Mouse (Mus musculus) frontal cortex, adult 2 months (tissue): ENCODE data around the gene Trabd2b. TPM values are rescaled to one million over a fixed set of nuclear protein-coding genes. Genes with fewer than 3 reads are reported as not detected.

Experiments used
- DNase-seq, 2 experiments: peaks; one replicate each; pipeline ENCODE4 v3.0.0; 2022; ENCODE audit warnings: low spot score in 1 of 2; ENCODE audit errors: extremely low spot score in 1 of 2
- polyA plus RNA-seq: library from polyadenylated mRNA; depleted of rRNA; stranded (reverse); fragments of >200 nt; gene quantifications from 2 replicates; pipeline ENCODE4 v1.2.3, GENCODE M21; 2012; rRNA removed

The Trabd2b gene
- 0.99 and 1.8 TPM in 2 replicates for polyA plus RNA-seq

DNA sequence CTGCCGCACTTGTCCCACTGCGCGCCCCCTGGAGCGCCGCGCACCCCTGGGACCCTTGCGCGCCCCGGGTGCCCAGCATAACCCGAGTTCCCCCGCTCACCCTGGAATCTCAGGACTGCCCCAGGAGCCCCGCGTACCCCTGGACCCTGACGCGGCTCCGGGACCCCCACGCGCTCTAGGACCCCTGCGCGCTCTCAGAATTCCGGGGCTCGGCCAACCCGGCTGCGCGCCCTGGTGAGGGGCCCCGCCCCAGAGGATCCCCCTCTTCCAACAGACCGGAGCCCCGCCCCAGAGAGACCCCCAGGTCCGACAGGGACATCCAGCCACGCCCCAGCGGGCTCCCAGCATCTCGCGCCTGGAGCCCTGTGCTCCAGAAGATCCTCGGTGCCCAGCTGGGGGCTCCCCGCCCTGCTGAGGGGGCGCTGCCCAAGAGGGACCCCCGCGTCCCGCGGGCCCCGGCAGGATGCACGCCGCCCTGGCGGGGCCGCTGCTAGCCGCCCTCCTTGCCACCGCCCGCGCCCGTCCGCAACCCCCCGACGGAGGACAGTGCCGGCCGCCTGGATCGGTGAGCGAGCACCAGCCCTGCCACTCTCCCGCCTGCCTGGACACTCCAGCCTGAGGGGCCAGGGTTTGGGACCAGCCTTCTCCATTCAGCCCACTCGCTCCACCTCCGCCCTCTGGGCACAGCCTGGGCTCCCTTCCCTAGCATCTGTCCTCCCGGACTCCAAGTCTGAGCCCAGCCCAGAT is at the start of gene Trabd2b:
Gene Trabd2b, plus strand, starts transcription at position 370 of the 747 bp plus-strand sequence.
- DNase-seq: no peak

DNA sequence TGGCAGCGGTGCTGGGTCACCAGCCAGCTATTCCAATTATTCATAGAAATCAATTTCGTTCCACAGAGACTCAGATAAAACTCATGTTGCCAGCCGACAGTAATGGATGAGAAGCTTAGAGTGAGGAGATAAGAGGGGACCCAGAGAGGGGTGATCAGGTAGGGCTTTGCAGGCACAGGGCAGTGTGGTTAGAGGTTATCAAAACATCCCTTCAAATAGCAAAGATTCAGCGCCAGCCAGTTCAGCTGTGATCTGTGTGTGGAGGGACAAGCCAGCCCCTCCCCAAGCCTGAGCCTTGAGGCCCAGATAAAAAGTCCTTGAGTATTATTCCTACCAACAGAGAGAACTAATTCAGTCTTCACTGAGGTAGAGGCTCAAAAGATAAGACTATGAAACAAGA is 49.1 kb upstream of the Trabd2b start:
- no peak for DNase-seq

DNA sequence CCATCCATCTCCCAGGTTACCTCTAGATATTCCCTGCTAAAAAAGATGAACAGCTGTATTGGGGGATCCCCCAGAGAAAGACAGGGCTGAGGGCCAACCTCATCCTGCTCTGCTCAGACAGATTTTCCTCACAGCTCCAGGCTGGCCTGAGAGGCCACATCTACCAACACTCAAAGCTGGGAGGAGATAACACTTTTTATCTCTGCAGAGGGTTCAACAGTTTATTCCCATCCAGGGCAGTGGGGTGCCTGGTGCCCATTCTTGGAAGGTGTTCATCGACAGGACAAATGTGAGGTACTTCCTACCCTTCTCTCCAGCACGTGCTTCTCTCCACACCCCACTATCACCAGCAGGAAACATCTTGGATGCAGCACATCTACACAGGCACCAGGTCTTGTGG is 47.6 kb upstream of the Trabd2b start:
- DNase-seq: no peak

DNA sequence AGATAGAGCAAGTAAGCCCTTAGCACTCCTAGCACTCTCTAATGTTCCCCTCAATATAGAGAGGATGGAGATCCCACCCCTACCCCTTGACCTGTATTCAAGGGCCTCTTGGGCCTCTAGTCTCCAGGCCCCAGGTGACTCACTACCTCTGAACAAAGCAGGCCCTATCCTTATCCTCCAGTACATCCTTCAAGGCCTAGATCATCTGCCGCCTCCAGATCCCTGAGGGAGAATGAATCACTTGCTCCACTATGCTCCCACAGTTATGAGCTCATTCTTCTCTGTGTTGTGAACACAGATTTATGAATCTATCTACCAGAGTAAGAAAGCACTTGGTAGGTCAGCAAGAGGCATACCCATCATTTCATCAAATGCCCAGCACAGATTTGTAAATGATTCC is 46.7 kb upstream of the Trabd2b start:
- DNase-seq: peak; percentile 44 to 60

DNA sequence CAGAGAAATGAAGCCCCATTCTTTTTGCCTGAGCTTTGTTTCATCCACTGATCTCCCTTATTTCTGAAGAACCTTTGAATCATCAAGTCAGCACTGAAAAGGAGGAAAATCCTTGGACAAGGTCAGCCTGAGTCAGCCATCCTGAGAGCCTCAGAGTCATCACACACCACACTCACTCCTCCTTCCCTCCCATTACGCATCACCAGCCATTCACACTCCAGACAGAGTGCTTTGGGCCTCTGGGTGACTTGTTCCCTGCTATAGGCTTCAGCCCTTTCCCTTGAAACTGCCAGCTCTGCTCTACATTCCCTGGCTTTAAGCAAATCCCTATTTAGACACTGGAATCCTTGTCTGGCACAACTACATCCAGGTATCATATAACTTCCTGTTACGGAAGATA is 45.2 kb upstream of the Trabd2b start:
- DNase-seq: no peak

DNA sequence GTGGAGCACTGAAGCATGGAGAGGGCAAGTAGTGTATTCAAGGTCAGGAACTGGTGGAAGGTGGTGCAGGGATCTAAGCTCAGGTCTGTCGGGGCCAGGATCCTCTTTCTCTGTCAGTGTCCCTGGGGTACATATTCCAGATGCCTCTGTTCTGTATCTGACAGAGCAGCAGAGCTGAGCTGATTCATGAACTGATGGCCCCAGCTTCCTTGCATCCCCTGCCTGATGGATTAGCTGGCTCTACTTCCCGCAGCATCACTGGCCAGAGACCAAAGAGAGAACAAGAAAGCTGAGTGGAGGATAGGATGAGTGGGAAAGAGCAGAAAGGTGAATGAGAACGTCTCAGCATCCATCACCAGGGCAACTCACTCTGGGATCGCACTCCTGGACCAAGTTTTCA is 41.5 kb upstream of the Trabd2b start:
- DNase-seq: no peak

DNA sequence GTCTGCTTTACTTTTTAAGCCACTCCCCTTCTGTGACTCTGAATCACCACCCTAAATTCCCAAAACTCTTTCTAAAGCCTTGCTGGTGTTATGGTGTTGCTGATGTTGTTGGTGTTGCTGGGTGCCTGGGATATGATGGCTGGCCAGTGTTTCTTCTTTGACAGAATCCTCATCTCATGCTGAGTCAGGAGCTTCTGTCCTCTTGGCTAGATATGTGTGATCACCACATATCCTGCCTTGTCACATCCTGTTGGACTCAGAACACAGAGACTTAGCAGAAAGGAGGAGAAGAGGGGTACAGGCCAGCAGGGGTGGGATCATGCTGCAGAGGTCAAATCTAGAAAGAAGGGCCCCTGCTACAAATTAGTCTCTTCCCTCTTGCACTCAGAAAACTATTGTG is 40.9 kb upstream of the Trabd2b start:
- DNase-seq: no peak

DNA sequence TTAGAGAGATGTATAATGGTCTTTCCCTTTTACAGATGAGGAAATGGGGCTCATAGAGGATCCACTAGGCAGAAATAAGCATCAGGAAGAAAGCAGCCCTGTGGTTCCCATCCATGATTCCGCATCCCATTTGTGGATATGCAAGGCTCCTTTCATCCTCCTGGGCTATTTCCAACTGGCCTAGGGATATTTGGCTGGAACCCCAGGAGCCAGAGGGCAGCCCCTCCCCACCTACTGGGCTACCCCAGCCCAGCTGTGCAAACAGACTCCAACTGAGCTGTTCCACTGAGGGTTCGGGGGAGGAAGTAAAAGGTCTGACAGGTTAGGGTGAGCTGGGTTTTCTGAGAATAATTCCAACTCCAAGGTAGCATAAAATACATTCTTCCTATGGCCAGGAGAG is 39.5 kb upstream of the Trabd2b start:
- no peak for DNase-seq

DNA sequence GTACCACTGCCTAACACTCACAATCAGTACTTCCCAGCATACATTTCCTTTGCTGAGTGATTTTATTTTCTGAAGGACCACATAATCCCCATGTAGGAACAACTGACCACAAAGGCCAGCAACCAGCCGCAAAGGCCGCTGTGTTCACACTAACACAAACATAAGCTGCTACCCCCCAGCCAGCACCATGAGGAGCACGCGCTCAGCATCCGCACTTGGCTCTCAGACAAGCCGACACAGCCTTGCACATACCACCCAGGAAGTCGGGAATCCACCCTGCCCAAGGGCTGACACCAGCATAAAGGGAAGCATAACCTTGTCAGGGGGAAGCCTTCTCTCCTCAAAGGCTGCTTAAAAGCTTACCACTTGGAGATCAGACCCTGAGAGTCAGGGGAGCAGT is 38.7 kb upstream of the Trabd2b start:
- DNase-seq: no peak

DNA sequence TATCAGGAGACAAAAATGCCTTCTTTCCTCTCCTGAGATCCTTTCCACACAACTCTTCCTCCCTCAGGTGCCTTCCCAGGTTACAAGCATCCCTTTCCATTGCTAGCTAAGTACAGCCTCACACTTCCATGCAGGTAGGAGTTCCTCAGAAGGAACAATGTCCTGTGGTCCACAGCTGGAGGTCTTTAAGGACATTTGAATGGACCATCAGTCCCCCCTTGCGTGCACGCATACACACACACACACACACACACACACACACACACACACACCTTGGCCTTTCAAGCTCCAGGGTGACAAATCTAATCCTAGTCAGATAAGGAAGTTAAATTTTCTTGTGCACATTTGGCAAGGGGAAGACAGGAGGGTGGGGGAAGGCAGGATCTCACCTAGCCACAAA is 36.9 kb upstream of the Trabd2b start:
- no peak for DNase-seq

DNA sequence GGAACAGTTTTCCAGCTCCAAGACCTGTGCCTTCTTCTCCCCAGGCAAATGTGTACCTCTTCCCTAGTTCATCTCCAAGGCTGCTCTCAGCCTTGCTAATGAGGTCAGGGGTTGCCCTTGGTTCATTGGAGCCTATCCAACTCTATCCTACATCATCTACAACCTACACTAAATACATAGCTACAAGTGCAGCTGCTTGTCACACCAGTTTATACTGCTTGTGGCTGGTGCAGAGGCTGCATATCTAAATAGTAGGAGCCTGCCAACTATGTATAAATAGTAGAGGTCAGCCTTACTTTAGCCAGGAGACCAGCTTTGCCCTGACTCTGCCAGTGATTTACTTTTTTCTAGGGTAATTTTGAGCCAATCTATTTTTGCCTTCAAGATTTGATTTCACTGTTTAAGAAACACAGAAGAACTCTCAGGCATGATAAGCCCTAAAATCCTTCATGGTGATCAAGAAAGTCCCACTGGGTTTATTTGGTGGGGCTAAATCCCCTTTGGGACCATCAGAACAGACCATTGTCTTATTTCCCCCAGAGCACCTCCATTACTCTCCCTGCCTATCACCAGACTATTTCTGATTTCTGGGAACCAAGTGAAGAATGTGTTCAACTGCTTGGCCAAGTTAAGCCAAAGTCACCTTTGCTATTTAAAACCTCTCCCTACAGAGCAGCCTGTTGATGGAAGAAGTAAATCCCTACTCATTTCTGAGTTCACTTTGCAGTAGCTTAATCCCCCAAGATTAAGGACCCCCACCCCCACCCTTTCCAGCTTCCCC is 35.4 kb upstream of the Trabd2b start:
- no peak for DNase-seq

DNA sequence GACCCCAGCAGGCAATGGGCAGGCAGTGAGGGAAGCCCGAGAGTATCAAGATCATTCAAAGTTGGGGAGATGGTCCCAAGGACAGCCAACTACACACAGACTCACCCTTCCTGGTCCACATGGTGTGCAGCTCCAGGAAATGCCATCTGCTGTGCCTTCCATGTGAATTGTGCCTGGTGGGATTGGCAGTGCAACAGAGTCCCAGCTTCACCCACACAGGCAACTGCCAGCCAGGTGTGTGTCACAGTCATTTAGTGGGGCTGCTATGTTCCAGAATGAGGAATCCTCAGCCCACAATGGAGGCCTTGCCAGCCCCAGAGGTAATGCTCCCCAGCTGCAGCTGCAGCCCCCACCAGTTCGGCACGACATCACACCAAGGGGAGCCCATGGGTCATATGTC is 33.8 kb upstream of the Trabd2b start:
- peak; percentile 33 to 57 for DNase-seq

DNA sequence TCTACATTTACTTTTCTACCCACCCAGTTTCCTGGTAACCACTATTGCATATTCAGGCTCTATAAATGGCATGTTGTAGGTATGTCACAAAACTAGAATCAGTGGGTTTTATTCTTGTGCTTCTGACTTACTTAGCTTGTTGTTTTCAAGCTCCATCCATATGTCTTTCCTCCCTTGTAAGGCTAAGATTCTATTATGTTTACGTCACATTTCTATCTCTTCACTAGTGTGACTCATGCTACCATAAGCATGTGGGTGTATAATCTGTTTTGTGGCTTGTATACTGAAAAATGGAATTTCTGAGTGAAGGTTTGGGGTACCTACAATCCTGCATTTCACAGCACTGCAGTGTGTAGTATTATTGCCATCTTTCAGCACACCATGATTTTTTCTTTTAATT is 32.2 kb upstream of the Trabd2b start:
- peak; percentile 21 to 50 for DNase-seq

DNA sequence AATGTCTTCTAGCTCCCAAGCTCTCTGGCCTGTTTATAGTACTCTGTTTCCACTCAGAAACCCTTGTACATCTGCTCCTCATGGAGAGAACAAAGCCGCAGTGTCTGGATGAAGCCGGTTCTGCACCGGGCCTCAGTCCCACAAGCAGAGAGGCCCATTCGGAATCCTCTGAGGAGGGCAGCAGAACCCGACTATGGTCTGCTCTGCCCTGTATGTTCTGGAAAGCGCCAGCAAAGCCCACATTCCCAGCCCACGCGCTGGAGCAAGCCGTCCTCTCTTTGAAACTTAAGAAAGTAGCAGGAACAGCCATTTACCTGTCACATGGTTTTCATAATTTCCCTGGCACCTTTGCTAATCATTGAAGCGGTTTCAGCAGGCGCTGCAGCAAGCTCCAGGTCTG is 29.0 kb upstream of the Trabd2b start:
- no peak for DNase-seq

DNA sequence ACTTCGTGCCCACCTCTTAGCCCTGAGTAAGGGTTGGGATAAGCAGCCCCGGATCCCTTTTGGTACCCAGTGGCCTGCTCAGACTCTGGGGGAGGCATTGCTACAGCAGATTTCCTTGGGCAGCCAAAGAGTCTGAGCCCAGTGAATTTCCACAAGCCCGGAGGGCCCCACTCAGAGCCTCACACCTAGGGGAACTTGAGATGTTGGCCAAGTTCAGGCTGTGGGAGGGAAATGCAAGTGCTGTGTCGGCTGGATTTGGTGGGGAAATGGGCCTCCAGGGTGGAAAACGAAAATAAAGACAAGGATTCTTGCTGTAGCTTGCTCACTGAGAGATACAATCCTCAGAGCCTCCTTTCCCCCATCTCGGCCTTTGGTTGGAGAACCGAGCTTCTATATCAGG is 28.0 kb upstream of the Trabd2b start:
- DNase-seq: peak in 1 of 2 experiments; percentile 56

DNA sequence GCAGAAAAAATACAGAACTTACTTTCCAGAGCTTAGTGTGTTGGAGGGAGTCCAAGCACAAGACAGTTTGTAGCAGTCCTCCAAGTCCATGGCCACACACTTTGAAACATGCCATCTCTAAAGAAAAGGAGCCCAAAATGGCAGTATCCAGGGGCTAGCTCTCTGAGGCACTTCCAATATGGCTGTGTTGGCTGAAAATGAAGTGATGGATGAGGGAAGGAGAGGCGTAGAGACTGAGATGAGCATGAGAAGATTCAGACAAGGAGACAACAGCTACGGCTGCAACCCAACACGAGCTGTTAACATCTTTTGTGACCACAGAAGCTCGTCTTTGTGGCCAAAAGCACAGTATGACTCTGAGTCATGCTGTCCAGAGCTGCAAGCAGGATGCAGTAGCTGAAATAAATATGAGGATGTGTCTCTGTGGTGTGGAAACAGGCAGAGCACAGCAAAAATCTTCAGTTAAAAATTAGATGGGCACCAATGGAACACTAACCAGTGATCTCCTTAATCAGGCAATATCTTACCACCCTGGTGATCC is 27.0 kb upstream of the Trabd2b start:
- no peak for DNase-seq

DNA sequence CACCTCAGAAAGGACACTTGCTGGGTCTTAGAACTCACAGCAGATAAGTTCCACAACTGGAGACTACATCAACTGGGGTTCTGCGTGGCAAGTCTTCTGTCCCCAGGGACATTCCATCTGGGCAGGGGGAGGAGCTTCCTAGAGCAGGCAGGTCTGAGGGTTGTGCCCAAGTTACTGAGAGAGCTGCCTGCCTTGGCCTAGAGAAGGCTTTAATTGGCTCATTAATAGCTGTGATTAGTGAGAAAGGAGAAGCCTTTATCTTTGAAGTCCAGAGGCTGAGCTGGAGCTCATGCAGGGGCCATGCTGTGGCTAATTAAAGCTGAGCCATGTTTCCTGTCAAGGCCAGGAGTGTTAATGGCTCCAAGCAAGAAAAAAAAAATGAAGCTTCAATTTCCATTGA is 23.9 kb upstream of the Trabd2b start:
- DNase-seq: no peak

DNA sequence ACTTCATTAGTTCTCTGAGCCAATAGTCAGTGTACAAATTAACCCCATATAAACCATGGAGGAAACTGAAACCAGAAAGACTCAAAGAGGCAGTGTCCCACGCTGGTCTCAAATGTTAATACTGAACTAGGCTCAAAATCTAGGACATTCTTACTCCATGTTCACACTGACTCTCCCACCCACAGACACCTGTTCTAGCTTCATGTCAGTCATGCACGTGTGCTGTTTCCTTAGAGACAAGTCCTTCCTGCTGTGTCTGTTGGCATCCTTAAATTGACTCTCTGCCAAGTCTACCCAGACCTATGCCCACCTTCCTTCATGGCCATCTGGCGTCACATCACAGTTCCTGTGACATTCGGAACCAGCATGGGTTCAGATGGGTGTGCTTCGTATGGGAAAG is 21.3 kb upstream of the Trabd2b start:
- no peak for DNase-seq

DNA sequence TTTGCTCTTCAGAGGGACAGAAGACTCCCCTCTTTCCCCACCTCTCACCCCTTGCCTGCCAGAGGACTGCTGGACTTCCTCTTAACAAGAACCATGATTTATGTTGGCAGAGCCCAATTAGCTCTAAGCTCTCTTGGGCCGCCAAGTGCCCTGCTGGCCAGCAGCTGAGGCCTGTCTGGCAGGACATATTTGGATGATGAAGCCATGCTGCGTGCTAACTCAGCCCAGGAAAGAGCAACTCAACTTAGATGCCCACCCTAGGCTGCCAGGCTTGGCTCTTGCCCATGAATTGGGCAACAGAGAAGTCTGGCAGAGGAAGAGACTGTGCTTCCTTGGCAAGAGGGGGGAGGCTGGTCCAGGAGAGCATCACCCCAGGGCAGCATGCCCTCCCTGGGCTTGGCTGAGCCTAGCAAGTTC is 20.1 kb upstream of the Trabd2b start:
- no peak for DNase-seq

DNA sequence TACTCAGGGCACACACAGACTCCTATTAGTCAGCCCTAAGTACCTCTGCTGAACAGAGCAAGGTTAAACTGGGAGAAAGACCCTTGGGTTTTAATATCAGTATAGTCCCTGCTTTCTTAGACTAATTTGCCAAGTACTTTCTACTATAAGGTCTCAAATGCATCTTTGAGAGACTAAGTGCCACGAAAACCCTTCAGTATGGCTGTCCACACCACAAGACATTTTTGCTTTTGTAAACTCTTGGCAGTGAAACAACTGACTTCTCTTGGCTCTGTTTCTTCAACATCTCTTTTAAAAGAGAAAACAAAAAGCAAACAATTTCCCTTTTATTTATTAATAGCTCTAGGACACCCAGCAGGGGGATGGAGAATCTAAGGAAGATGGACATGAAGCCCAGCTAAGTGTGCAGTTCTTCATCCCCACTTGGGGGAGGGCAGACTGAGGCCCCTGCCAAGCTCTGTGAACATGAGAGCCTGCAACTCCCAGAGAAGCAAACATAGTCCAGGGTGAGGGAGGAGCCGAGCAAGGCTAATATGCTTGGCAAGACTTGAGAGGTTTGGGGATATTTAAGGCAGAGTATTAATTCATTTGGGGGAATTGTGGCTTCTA is 18.9 kb upstream of the Trabd2b start:
- DNase-seq: no peak

DNA sequence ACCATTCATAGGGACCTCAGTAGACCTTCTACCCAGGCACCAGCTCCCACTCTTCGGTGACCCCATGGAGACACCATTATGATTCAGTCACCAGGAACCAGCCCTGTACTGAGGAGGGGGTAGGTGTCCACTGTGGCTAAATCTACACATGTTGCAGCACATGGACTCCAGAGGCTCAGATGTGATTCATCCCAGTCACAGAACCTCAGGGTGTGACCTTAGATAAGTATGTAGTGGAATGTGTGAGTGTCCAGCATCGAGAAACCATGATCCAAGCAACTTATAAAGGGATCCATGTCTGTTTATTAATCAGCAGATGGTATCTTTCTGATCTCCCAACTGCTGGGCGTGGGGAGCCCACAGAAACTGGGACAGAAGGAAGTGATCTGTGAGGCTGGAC is 18.2 kb upstream of the Trabd2b start:
- no peak for DNase-seq
